Mouse (Mus musculus): Measurements from ENCODE around the gene Ak7. TPM values are rescaled to one million over a fixed set of nuclear protein-coding genes. Genes with fewer than 3 reads are reported as not detected.

Gene Ak7
- polyA plus RNA-seq, 1 experiment from 2014 or later = 0.09 TPM

- H3K9me3 ChIP-seq = no peaks in the 10 kb centered on the region
- no peak overlapping the region for H3K27ac ChIP-seq
- no peak overlapping the region for H3K4me3 ChIP-seq
- H3K36me3 ChIP-seq = peaks cover 29% of the 10 kb centered on the region
- no peaks in the 10 kb centered on the region for H3K4me1 ChIP-seq
- no peaks in the 10 kb centered on the region for H3K27me3 ChIP-seq
- H3K9ac ChIP-seq = no peak overlapping the region
- no peak for ATAC-seq (ENCODE audit: insufficient number of reproducible peaks, low FRiP score, low TSS enrichment, low read depth)
- 87% methylated on average over 7 of the region's 7 CpGs for WGBS
- no peak overlapping the region for H3K4me2 ChIP-seq
These were observed 9.9 kb upstream of the Ak7 start for GRCm38 (mm10) chr12:105695848-105696247.

GRCm38 (mm10) chr12:105697104-105697780 is 8.5 kb upstream of the Ak7 start:
- no peak overlapping the region for H3K9ac ChIP-seq
- ATAC-seq (ENCODE audit: insufficient number of reproducible peaks, low FRiP score, low TSS enrichment, low read depth) = no peak
- H3K9me3 ChIP-seq = no peaks in the 10 kb centered on the region
- H3K27ac ChIP-seq = no peak overlapping the region
- H3K27me3 ChIP-seq = no peaks in the 10 kb centered on the region
- H3K4me2 ChIP-seq = no peak overlapping the region
- H3K4me1 ChIP-seq = no peaks in the 10 kb centered on the region
- no peak overlapping the region for H3K4me3 ChIP-seq
- H3K36me3 ChIP-seq = peaks cover 34% of the 10 kb centered on the region
- whole genome bisulfite sequencing = 84% methylated on average over 8 of the region's 8 CpGs

GRCm38 (mm10) chr12:105700433-105700832 is 5.3 kb upstream of the Ak7 start:
- ATAC-seq (ENCODE audit: insufficient number of reproducible peaks, low FRiP score, low TSS enrichment, low read depth) = no peak
- no peaks in the 10 kb centered on the region for H3K27me3 ChIP-seq
- H3K4me3 ChIP-seq = no peak overlapping the region
- H3K9me3 ChIP-seq = no peaks in the 10 kb centered on the region
- no peak overlapping the region for H3K27ac ChIP-seq
- peaks cover 1% of the 10 kb centered on the region for H3K4me1 ChIP-seq
- 91% methylated on average over 12 of the region's 12 CpGs for WGBS
- H3K36me3 ChIP-seq = peaks cover 22% of the 10 kb centered on the region
- no peak overlapping the region for H3K4me2 ChIP-seq
- no peak overlapping the region for H3K9ac ChIP-seq

- no peak overlapping the region for H3K27ac ChIP-seq
- WGBS = 61% methylated on average over 17 of the region's 17 CpGs
- no peak for ATAC-seq (ENCODE audit: insufficient number of reproducible peaks, low FRiP score, low TSS enrichment, low read depth)
- no peaks in the 10 kb centered on the region for H3K36me3 ChIP-seq
- no peaks in the 10 kb centered on the region for H3K4me1 ChIP-seq
- H3K4me3 ChIP-seq = no peak overlapping the region
- no peaks in the 10 kb centered on the region for H3K9me3 ChIP-seq
- H3K27me3 ChIP-seq = no peaks in the 10 kb centered on the region
- H3K4me2 ChIP-seq = no peak overlapping the region
- no peak overlapping the region for H3K9ac ChIP-seq
These were observed 12.8 kb downstream of the Ak7 start for GRCm38 (mm10) chr12:105718616-105719015.

- H3K9me3 ChIP-seq = no peaks in the 10 kb centered on the region
- no peak for ATAC-seq (ENCODE audit: insufficient number of reproducible peaks, low FRiP score, low TSS enrichment, low read depth)
- no peak overlapping the region for H3K4me2 ChIP-seq
- no peak overlapping the region for H3K27ac ChIP-seq
- WGBS = 65% methylated on average over 3 of the region's 3 CpGs
- H3K4me3 ChIP-seq = no peak overlapping the region
- no peaks in the 10 kb centered on the region for H3K36me3 ChIP-seq
- no peaks in the 10 kb centered on the region for H3K27me3 ChIP-seq
- H3K9ac ChIP-seq = no peak overlapping the region
- H3K4me1 ChIP-seq = no peaks in the 10 kb centered on the region
These were observed 14.4 kb downstream of the Ak7 start for GRCm38 (mm10) chr12:105720196-105720595.

- no peak for ATAC-seq (ENCODE audit: insufficient number of reproducible peaks, low FRiP score, low TSS enrichment, low read depth)
- no peak overlapping the region for H3K9ac ChIP-seq
- H3K4me3 ChIP-seq = no peak overlapping the region
- H3K27me3 ChIP-seq = no peaks in the 10 kb centered on the region
- no peaks in the 10 kb centered on the region for H3K9me3 ChIP-seq
- H3K4me2 ChIP-seq = no peak overlapping the region
- H3K4me1 ChIP-seq = no peaks in the 10 kb centered on the region
- H3K27ac ChIP-seq = no peak overlapping the region
- WGBS = 56% methylated on average over 14 of the region's 14 CpGs
- no peaks in the 10 kb centered on the region for H3K36me3 ChIP-seq
These were observed 15.8 kb downstream of the Ak7 start for GRCm38 (mm10) chr12:105721452-105722132.

- Histone ChIP-seq H3K4me3 (no peak overlapping the region), H3K9me3 (no peaks in the 10 kb centered on the region), H3K9ac (no peak overlapping the region), H3K4me2 (no peak overlapping the region), H3K4me1 (no peaks in the 10 kb centered on the region), H3K27me3 (no peaks in the 10 kb centered on the region), H3K27ac (no peak overlapping the region), H3K36me3 (no peaks in the 10 kb centered on the region)
- WGBS = 4% methylated on average over 5 of the region's 5 CpGs
- no peak for ATAC-seq (ENCODE audit: insufficient number of reproducible peaks, low FRiP score, low TSS enrichment, low read depth)
These were observed 16.9 kb downstream of the Ak7 start for GRCm38 (mm10) chr12:105722657-105723056.

GRCm38 (mm10) chr12:105724616-105725015 is 18.8 kb downstream of the Ak7 start:
- no peak overlapping the region for H3K27ac ChIP-seq
- H3K9me3 ChIP-seq = no peaks in the 10 kb centered on the region
- H3K27me3 ChIP-seq = no peaks in the 10 kb centered on the region
- WGBS = 44% methylated on average over 1 of the region's 1 CpGs
- H3K4me2 ChIP-seq = no peak overlapping the region
- no peaks in the 10 kb centered on the region for H3K36me3 ChIP-seq
- no peak overlapping the region for H3K9ac ChIP-seq
- ATAC-seq (ENCODE audit: insufficient number of reproducible peaks, low FRiP score, low TSS enrichment, low read depth) = no peak
- no peak overlapping the region for H3K4me3 ChIP-seq
- no peaks in the 10 kb centered on the region for H3K4me1 ChIP-seq

- Histone ChIP-seq H3K4me3 (no peak overlapping the region), H3K9ac (no peak overlapping the region), H3K4me2 (no peak overlapping the region), H3K27me3 (no peaks in the 10 kb centered on the region), H3K36me3 (no peaks in the 10 kb centered on the region), H3K9me3 (no peaks in the 10 kb centered on the region), H3K27ac (no peak overlapping the region), H3K4me1 (no peaks in the 10 kb centered on the region)
- 76% methylated on average over 13 of the region's 13 CpGs for WGBS
- no peak for ATAC-seq (ENCODE audit: insufficient number of reproducible peaks, low FRiP score, low TSS enrichment, low read depth)
These were observed 20.0 kb downstream of the Ak7 start for GRCm38 (mm10) chr12:105725736-105726135.

- Histone ChIP-seq H3K4me3 (no peak overlapping the region), H3K9me3 (no peaks in the 10 kb centered on the region), H3K4me1 (no peaks in the 10 kb centered on the region), H3K27ac (no peak overlapping the region), H3K27me3 (no peaks in the 10 kb centered on the region), H3K36me3 (no peaks in the 10 kb centered on the region), H3K9ac (no peak overlapping the region), H3K4me2 (no peak overlapping the region)
- ATAC-seq (ENCODE audit: insufficient number of reproducible peaks, low FRiP score, low TSS enrichment, low read depth) = no peak
- WGBS = 90% methylated on average over 3 of the region's 3 CpGs
These were observed 21.5 kb downstream of the Ak7 start for GRCm38 (mm10) chr12:105727268-105727667.

GRCm38 (mm10) chr12:105727964-105728363 is 22.2 kb downstream of the Ak7 start:
- 32% methylated on average over 8 of the region's 8 CpGs for WGBS
- Histone ChIP-seq H3K9me3 (no peaks in the 10 kb centered on the region), H3K27ac (no peak overlapping the region), H3K27me3 (no peaks in the 10 kb centered on the region), H3K36me3 (no peaks in the 10 kb centered on the region), H3K4me1 (no peaks in the 10 kb centered on the region), H3K9ac (no peak overlapping the region), H3K4me2 (no peak overlapping the region), H3K4me3 (no peak overlapping the region)
- no peak for ATAC-seq (ENCODE audit: insufficient number of reproducible peaks, low FRiP score, low TSS enrichment, low read depth)

- no peaks in the 10 kb centered on the region for H3K27me3 ChIP-seq
- no peaks in the 10 kb centered on the region for H3K4me1 ChIP-seq
- H3K9me3 ChIP-seq = no peaks in the 10 kb centered on the region
- H3K4me2 ChIP-seq = no peak overlapping the region
- H3K36me3 ChIP-seq = no peaks in the 10 kb centered on the region
- H3K9ac ChIP-seq = no peak overlapping the region
- no peak overlapping the region for H3K4me3 ChIP-seq
- no peak for ATAC-seq (ENCODE audit: insufficient number of reproducible peaks, low FRiP score, low TSS enrichment, low read depth)
- 75% methylated on average over 6 of the region's 6 CpGs for WGBS
- no peak overlapping the region for H3K27ac ChIP-seq
These were observed 25.2 kb downstream of the Ak7 start for GRCm38 (mm10) chr12:105730851-105731460.
